Mouse (Mus musculus) stomach, embryonic 16.5 days (tissue): ENCODE measurements around the gene Sema5a. TPM values are rescaled to one million over a fixed set of nuclear protein-coding genes. Genes with fewer than 3 reads are reported as not detected.

ENCODE experiments used
- ATAC-seq: fragments of 200-750 bp; cut with Nextera tagmentation; 2 replicates; pipeline ENCODE4 v1.8.0; 2017; ENCODE audit warnings: moderate number of reproducible peaks, moderate TSS enrichment; ENCODE audit not compliant: insufficient read depth, low FRiP score
- H3K27ac ChIP-seq: fragments of 300-500 bp; sonication (generic); 2 replicates; pipeline ENCODE4 v1.5.1; 2014; ENCODE audit warnings: low read length
- H3K27me3 ChIP-seq: fragments of 300-500 bp; sonication (generic); 2 replicates; pipeline ENCODE4 v1.6.1; 2014; ENCODE audit warnings: low read length, control low read depth, mixed read lengths; ENCODE audit not compliant: control insufficient read depth, insufficient read depth
- H3K36me3 ChIP-seq: fragments of 300-500 bp; sonication (generic); 2 replicates; pipeline ENCODE4 v1.6.1; 2014; ENCODE audit warnings: low read length; ENCODE audit not compliant: control insufficient read depth, insufficient read depth
- H3K4me1 ChIP-seq: fragments of 300-500 bp; sonication (generic); 2 replicates; pipeline ENCODE4 v1.6.1; 2014; ENCODE audit warnings: low read length, control low read depth, mixed read lengths; ENCODE audit not compliant: control insufficient read depth, insufficient read depth
- H3K4me2 ChIP-seq: fragments of 300-500 bp; sonication (generic); 2 replicates; pipeline ENCODE4 v1.6.1; 2014; ENCODE audit warnings: low read depth, low read length, mixed read lengths
- H3K4me3 ChIP-seq: fragments of 300-500 bp; sonication (generic); replicated peaks from 2 replicates; pipeline ENCODE4 v1.5.1; 2014; ENCODE audit warnings: mild to moderate bottlenecking, low read length
- H3K9ac ChIP-seq: fragments of 300-500 bp; sonication (generic); 2 replicates; pipeline ENCODE4 v1.6.1; 2014; ENCODE audit warnings: low read length
- H3K9me3 ChIP-seq: fragments of 300-500 bp; sonication (generic); replicated peaks from 2 replicates; pipeline ENCODE4 v1.6.1; 2016; ENCODE audit warnings: low read length, control low read depth; ENCODE audit not compliant: control insufficient read depth
- WGBS: fragments of 180-500 bp; shearing (Covaris S2); extraction: QIAGEN DNeasy Blood & Tissue Kit; methylation state at CpG from one replicate; pipeline ENCODE4 v1.1.7; 2014; 5-methylcytosine and 5-hydroxymethylcytosine counted together
- polyA plus RNA-seq: library from polyadenylated mRNA; unstranded; fragments of >200 nt; fragmentation: Nextera tagmentation; extraction: Ambion mirVana; gene quantifications from 2 replicates; pipeline ENCODE4 v1.2.1, GENCODE M21; 2015

Gene Sema5a
- polyA plus RNA-seq, 1 experiment from 2014 or later: 18.4 TPM

DNA sequence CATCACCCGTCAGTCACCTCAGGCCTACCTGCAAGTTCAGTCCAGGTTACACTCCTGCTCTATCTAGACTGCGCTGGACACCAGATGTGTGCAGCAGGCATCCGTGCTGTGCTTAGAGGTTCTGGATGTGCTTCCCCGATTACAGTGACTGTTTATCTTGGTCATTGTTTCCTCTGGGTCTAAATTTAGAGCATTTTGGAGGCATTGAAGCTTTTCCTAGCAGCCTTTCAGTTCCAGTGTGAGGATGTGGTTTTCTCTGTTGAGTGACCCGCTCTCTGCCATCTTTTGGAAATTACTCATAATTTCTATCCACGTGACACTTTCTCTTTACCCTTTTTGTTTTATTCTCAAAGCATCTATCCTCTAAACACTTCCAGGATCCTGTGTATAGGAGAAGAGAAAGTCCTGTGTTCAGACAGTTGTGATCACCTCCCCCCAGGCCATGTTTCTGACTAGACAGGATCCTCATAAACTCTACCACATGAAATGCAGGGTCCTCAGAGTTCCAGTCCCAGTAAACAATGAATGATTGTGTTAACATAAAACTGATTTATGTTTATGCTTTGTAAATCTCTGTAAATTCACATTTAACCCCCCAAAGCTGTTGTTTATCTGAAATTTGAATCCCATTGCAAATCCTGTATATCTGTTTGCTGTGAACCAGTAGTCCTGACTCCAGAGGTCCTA is 62.1 kb downstream of the Sema5a start:
- 49% methylated on average over 6 of the region's 6 CpGs for WGBS
- Histone ChIP-seq H3K9ac (no peak overlapping the region), H3K4me2 (no peak overlapping the region), H3K27me3 (no peaks in the 10 kb centered on the region), H3K27ac (peak overlapping the region; percentile 43; the same call in 1 of the 2 replicates), H3K4me1 (peaks cover 5% of the 10 kb centered on the region; the same call in 1 of the 2 replicates), H3K9me3 (no peaks in the 10 kb centered on the region), H3K36me3 (no peaks in the 10 kb centered on the region), H3K4me3 (no peak overlapping the region)
- ATAC-seq: peak; percentile 37; the same call in 1 of the 2 replicates

DNA sequence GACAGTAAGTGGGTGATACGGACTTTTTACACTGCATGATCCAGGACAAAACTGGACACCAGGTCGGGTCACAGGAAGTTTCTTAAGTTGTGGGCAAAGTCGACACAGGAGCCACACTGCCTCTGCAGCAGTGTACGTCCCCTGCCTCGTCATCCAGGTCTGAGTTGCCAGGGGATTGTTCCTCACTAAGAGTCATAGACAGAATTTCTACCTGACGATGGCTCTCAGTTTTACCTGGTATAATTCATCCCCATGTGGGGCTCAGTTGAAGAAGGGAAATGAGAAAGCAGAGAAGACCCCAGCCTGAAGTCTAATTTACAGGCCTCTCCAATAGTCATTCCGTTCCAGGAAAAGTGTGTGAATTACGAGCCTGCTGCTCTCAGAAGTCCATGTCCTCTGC is 66.2 kb downstream of the Sema5a start:
- no peak for ATAC-seq
- Histone ChIP-seq H3K4me2 (no peak overlapping the region), H3K4me3 (no peak overlapping the region), H3K4me1 (peaks cover 5% of the 10 kb centered on the region; the same call in 1 of the 2 replicates), H3K36me3 (no peaks in the 10 kb centered on the region), H3K27ac (no peak overlapping the region), H3K9me3 (no peaks in the 10 kb centered on the region), H3K9ac (no peak overlapping the region), H3K27me3 (no peaks in the 10 kb centered on the region)
- 79% methylated on average over 8 of the region's 8 CpGs for WGBS

DNA sequence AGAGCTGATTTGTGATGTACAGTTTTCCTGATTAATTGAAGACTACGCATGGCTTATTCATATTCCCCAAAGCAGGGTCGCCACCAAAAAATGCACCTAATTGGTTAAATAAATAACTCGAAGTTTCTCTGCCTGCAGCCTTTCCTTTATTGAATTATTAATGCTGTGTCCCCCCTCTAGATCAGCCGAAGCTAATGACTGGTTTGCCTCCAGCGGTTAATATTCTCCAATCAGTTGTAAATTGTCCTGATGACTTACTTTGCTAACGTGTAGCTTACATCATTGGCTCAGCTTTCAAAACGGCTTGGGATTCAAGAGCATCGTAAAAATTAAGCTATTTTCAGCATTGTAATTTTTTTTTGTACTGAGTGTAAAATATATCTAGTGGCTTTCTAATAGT is 66.7 kb downstream of the Sema5a start:
- no peak for ATAC-seq
- Histone ChIP-seq H3K9ac (no peak overlapping the region), H3K9me3 (no peaks in the 10 kb centered on the region), H3K4me3 (no peak overlapping the region), H3K4me1 (peaks cover 3% of the 10 kb centered on the region; the same call in 1 of the 2 replicates), H3K27me3 (no peaks in the 10 kb centered on the region), H3K4me2 (no peak overlapping the region), H3K27ac (no peak overlapping the region), H3K36me3 (no peaks in the 10 kb centered on the region)
- WGBS: 80% methylated on average over 8 of the region's 8 CpGs

DNA sequence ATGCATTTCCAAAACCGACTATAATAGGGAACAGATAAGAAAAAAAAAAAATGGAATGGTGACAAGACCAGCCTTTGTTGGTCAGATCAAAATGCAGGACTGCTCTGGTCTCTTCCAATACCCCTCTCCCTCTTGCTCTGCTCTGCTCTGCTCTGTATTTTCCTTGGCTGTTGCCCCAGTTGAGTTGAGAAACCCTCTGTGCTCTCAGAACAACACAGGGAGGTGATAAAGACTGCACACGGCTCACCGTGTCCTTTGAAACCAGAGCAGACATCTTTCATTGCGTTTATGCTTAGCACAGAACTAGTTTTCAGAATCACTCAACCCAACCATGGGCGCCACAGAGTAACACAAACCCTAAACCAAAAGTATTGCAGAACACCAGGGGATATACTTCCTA is 72.5 kb downstream of the Sema5a start:
- Histone ChIP-seq H3K27ac (no peak overlapping the region), H3K4me1 (no peaks in the 10 kb centered on the region), H3K4me3 (no peak overlapping the region), H3K4me2 (no peak overlapping the region), H3K9me3 (no peaks in the 10 kb centered on the region), H3K27me3 (no peaks in the 10 kb centered on the region), H3K9ac (no peak overlapping the region), H3K36me3 (no peaks in the 10 kb centered on the region)
- no peak for ATAC-seq
- WGBS: 86% methylated on average over 5 of the region's 5 CpGs

DNA sequence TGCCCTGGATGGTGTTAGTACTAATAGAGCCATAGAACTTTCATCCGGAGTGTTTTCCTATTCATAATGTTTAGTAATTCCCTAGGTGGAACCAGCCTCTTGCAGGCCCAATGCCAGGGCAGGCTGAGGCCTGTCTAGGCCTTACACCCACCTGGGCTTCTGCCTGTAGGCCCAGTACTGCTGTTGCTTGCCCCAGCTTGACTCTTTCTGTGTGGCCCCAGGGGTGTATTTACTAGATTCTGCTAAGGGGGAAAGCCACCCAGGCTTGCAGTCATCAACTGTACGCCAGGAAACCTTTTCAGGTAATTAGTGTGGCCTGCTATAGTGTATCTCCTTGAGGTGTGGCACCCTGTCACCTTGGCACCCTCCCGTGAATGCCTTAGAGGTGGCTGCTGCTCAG is 76.1 kb downstream of the Sema5a start:
- Histone ChIP-seq H3K9ac (no peak overlapping the region), H3K36me3 (no peaks in the 10 kb centered on the region), H3K4me1 (no peaks in the 10 kb centered on the region; the same call in 1 of the 2 replicates), H3K4me2 (no peak overlapping the region), H3K27me3 (no peaks in the 10 kb centered on the region), H3K9me3 (no peaks in the 10 kb centered on the region), H3K4me3 (no peak overlapping the region), H3K27ac (peak overlapping the region; percentile 52)
- 77% methylated on average over 3 of the region's 3 CpGs for WGBS
- peak; percentile 50 for ATAC-seq

DNA sequence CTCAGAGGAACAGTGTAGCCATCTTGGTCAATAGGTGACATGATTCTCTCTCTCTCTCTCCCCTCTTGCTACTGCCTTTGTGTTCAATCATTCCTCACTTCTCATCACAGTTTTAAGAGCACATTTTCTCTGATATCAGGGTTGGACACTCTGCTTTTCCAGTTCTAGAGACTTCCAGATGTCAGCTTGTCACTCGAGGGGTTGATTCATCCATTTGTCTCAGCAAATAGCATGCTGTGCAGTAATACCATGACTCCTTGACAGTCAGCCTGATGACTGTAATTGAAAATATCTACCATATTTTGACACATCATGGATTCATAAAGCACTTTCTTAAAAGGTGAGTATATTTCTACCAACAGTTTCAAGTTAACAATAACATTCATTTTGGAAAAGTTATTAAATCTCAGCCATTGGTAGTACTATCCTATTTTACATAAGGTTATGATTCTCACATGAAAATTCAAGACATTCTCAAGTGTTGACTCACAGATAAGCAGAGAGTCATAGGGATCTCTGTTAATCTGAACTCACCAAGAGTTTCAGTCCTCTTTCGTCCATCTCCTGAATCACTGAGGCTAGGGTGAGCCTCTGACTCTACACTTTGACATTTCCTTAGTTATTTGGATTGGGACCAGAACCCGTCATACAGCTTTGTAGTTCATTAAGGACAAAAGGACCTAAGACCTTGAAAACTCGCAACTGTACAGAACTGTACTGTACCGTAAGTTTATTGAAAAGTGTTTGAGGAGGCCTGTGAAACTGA is 78.0 kb downstream of the Sema5a start:
- Histone ChIP-seq H3K9me3 (no peaks in the 10 kb centered on the region), H3K27ac (no peak overlapping the region), H3K9ac (no peak overlapping the region), H3K27me3 (no peaks in the 10 kb centered on the region), H3K4me1 (no peaks in the 10 kb centered on the region; the same call in 1 of the 2 replicates), H3K4me2 (no peak overlapping the region), H3K36me3 (no peaks in the 10 kb centered on the region), H3K4me3 (no peak overlapping the region)
- ATAC-seq: no peak
- 77% methylated on average over 5 of the region's 5 CpGs for WGBS

DNA sequence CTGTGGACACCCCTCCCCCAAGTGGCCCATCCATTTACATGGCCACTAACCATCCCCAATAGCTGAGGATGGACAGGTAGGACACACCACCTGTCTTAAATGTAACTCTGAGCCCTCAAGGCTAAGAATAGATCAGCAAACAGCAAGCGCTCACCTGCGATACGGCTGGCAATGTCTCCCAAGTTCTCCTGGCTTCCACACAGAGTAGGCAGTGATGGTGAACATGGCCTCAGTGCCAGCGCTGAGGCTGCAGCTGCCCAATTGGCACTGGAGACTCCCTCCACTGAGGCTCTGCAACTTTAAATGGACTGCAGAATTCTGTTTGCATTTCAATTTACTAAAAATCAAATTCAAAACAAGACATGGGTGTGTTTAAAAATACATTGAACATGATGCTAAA is 78.6 kb downstream of the Sema5a start:
- Histone ChIP-seq H3K27ac (no peak overlapping the region), H3K4me3 (no peak overlapping the region), H3K36me3 (no peaks in the 10 kb centered on the region), H3K9ac (no peak overlapping the region), H3K27me3 (no peaks in the 10 kb centered on the region), H3K9me3 (no peaks in the 10 kb centered on the region), H3K4me1 (no peaks in the 10 kb centered on the region; the same call in 1 of the 2 replicates), H3K4me2 (no peak overlapping the region)
- 94% methylated on average over 4 of the region's 4 CpGs for WGBS
- ATAC-seq: no peak

DNA sequence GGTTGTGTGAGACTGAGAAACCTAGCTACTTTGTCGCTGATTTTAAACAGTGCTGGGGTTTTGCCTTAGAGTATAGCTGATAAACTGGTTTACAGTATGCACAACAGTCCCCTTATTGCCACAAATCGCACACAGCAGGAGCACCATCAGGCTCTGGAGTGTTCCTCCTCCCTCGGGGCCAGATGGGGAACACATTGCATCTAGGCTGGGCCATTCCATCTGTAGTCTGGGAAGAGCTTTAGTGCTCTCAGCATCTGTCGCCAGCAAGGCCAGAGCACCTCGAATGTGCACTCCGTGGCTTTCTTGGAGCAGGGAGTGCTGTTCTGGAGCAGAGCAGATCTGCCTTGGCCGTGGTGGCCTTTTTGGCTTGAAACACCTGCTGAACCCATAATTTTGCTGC is 79.5 kb downstream of the Sema5a start:
- no peaks in the 10 kb centered on the region for H3K9me3 ChIP-seq
- no peak overlapping the region for H3K9ac ChIP-seq
- H3K27ac ChIP-seq: no peak overlapping the region
- ATAC-seq: no peak
- H3K4me3 ChIP-seq: no peak overlapping the region
- H3K36me3 ChIP-seq: no peaks in the 10 kb centered on the region
- peaks cover 1% of the 10 kb centered on the region; the same call in 1 of the 2 replicates for H3K4me1 ChIP-seq
- WGBS: 63% methylated on average over 7 of the region's 7 CpGs
- no peak overlapping the region for H3K4me2 ChIP-seq
- no peaks in the 10 kb centered on the region for H3K27me3 ChIP-seq

DNA sequence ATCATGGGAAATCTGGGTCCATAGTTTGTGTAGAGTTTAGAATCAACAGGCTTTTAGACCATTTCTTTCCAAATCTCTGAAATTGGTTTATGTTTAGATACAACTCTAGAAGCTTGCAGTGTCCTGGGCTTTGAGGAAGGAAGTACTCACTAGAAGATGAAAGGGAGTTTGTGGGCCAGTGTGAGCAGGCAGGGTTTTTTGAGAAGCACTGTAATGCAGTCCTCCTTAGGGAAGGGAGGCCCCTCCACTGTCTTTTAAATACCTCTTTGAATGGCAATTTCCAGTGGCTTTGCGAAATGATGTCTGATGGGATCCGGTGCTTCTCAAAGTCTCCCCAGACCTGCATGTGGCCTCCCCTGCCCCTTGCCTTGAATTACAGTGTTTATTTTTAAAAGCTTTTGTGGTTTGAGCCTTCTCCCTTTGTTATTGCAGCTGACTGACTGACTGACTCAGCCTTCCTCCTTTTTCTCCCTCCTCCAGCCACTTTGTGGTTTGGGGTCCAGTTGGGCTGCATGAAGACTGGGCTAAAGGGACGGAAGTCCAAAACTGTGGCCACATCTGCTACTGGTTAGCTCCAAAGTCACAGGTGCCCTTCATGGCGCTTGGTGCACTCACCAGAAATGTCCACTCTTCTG is 83.9 kb downstream of the Sema5a start:
- ATAC-seq: no peak
- H3K27me3 ChIP-seq: no peaks in the 10 kb centered on the region

More for the DNA sequence above, 83.9 kb downstream of the Sema5a start:
- Histone ChIP-seq H3K4me1 (peaks cover 4% of the 10 kb centered on the region; the same call in 1 of the 2 replicates), H3K9me3 (no peaks in the 10 kb centered on the region), H3K4me2 (no peak overlapping the region), H3K9ac (no peak overlapping the region), H3K27ac (no peak overlapping the region), H3K36me3 (no peaks in the 10 kb centered on the region), H3K4me3 (no peak overlapping the region)
- 62% methylated on average over 4 of the region's 4 CpGs for WGBS
